Mouse (Mus musculus) cerebellum, adult 2 months (tissue): ENCODE measurements at regions not wholly inside any gene's neighbourhood (a gene's known extent, or its start where the extent isn't known, plus 50 kb on each side); places are given as distances from the start of the nearest gene placed in this dataset.

Source experiments
- CTCF ChIP-seq: fragments of 200-500 bp; IDR thresholded peaks from 2 replicates; pipeline ENCODE4 v1.5.1; 2011; ENCODE audit warnings: low read depth, mild to moderate bottlenecking, control low read depth, low read length, moderate library complexity, borderline replicate concordance; ENCODE audit not compliant: insufficient read depth
- POLR2A ChIP-seq: fragments of 200-500 bp; IDR thresholded peaks from 2 replicates; pipeline ENCODE4 v1.6.1; 2011; ENCODE audit warnings: low read length, control low read depth, borderline replicate concordance; ENCODE audit not compliant: insufficient read depth

DNA sequence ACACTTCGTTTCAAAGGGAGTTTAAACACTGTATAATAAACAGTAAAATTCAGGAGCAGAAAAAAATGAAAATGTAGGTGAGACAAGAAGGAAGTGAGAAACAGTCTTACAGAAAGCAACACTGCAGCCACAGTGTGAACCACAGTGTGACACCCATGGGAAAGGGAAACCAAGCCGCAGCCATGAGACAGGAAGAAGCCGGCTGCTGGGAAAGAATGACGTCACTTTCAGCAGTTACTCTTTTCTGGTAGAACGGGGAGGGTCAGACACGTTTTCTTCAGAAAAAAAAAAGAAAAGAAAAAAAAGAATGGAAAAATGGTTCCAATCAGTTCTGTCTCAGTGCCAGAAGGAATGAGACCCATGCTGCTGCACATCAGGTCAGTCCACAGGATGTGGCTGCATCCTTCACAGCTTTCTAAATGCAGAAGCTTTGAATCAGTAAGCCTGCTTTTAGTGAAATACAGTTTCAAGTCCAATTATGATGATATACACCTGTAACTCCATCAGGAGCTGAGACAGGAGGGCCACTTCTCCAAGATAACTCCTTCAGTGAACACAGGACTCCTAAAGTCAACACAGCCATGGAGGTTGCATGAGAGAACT lies 331.2 kb upstream of the Lrrc3b start:
- TF ChIP-seq POLR2A: no peak
- no peak for TF ChIP-seq CTCF
